Mouse (Mus musculus) intestine, embryonic 14.5 days (tissue): Measurements from ENCODE around the gene Elp6. TPM values are rescaled to one million over a fixed set of nuclear protein-coding genes. Genes with fewer than 3 reads are reported as not detected.

ENCODE experiments used
- ATAC-seq: fragments of 200-750 bp; cut with Nextera tagmentation; replicated peaks from 2 replicates; pipeline ENCODE4 v1.8.0; 2017; ENCODE audit warnings: low read depth, moderate number of reproducible peaks, moderate TSS enrichment, moderate library complexity; ENCODE audit not compliant: low FRiP score, low TSS enrichment
- DNase-seq: peaks from one replicate; pipeline ENCODE4 v3.0.0-alpha.2; 2018; ENCODE audit warnings: low spot score
- H3K27ac ChIP-seq: fragments of 300-500 bp; sonication (generic); 2 replicates; pipeline ENCODE4 v1.5.1; 2014; ENCODE audit warnings: low read depth, mild to moderate bottlenecking, control low read depth
- H3K27me3 ChIP-seq: fragments of 300-500 bp; sonication (generic); replicated peaks from 2 replicates; pipeline ENCODE4 v1.6.1; 2014; ENCODE audit warnings: low read length, control low read depth; ENCODE audit not compliant: control insufficient read depth, insufficient read depth
- H3K36me3 ChIP-seq: fragments of 300-500 bp; sonication (generic); 2 replicates; pipeline ENCODE4 v1.6.1; 2014; ENCODE audit warnings: low read length, control low read depth; ENCODE audit not compliant: control insufficient read depth, insufficient read depth
- H3K4me1 ChIP-seq: fragments of 300-500 bp; sonication (generic); replicated peaks from 2 replicates; pipeline ENCODE4 v1.6.1; 2014; ENCODE audit warnings: low read length, control low read depth, mixed read lengths; ENCODE audit not compliant: control insufficient read depth, insufficient read depth
- H3K4me2 ChIP-seq: fragments of 300-500 bp; sonication (generic); 2 replicates; pipeline ENCODE4 v1.6.1; 2014; ENCODE audit warnings: low read length
- H3K4me3 ChIP-seq: fragments of 300-500 bp; sonication (generic); 2 replicates; pipeline ENCODE4 v1.5.1; 2014; ENCODE audit warnings: low read depth, low read length, control low read depth, mixed read lengths
- H3K9ac ChIP-seq: fragments of 300-500 bp; sonication (generic); 2 replicates; pipeline ENCODE4 v1.6.1; 2014; ENCODE audit warnings: mild to moderate bottlenecking, low read length
- H3K9me3 ChIP-seq: fragments of 300-500 bp; sonication (generic); 2 replicates; pipeline ENCODE4 v1.6.1; 2016; ENCODE audit warnings: low read length, control low read depth; ENCODE audit not compliant: control insufficient read depth
- WGBS: fragments of 180-500 bp; shearing (Covaris S2); extraction: QIAGEN DNeasy Blood & Tissue Kit; methylation state at CpG from one replicate; pipeline ENCODE4 v1.1.7; 2014; 5-methylcytosine and 5-hydroxymethylcytosine counted together
- microRNA-seq: library from miRNA; unstranded; fragments of <30 nt; microRNA quantifications from one replicate; pipeline ENCODE4, GENCODE M21; 2016
- polyA plus RNA-seq: library from polyadenylated mRNA; unstranded; fragments of >200 nt; fragmentation: Nextera tagmentation; extraction: Ambion mirVana; gene quantifications from 2 replicates; pipeline ENCODE4 v1.2.1, GENCODE M21; 2014

Elp6 gene
- polyA plus RNA-seq, 1 experiment from 2014 or later: 26.8 TPM

GRCm38 (mm10) chr9:110351932-110352632 lies 47.1 kb downstream of the Elp6 start:
- H3K4me2 ChIP-seq: no peak overlapping the region
- no peak overlapping the region for H3K9ac ChIP-seq
- no peaks in the 10 kb centered on the region for H3K4me1 ChIP-seq
- no peak overlapping the region for H3K4me3 ChIP-seq
- DNase-seq (no peak), ATAC-seq (no peak)
- H3K27ac ChIP-seq: no peak overlapping the region
- H3K36me3 ChIP-seq: no peaks in the 10 kb centered on the region
- WGBS: 90% methylated on average over 8 of the region's 8 CpGs
- no peaks in the 10 kb centered on the region for H3K9me3 ChIP-seq
- H3K27me3 ChIP-seq: no peaks in the 10 kb centered on the region

GRCm38 (mm10) chr9:110358341-110358740 lies 53.4 kb downstream of the Elp6 start:
- Histone ChIP-seq H3K27ac (no peak overlapping the region), H3K4me1 (no peaks in the 10 kb centered on the region), H3K4me3 (no peak overlapping the region), H3K9ac (no peak overlapping the region), H3K4me2 (no peak overlapping the region), H3K9me3 (no peaks in the 10 kb centered on the region), H3K27me3 (no peaks in the 10 kb centered on the region), H3K36me3 (peaks cover 7% of the 10 kb centered on the region; the same call in 1 of the 2 replicates)
- WGBS: 65% methylated on average over 2 of the region's 2 CpGs
- DNase-seq (no peak), ATAC-seq (no peak)

- Histone ChIP-seq H3K9ac (no peak overlapping the region), H3K27me3 (no peaks in the 10 kb centered on the region), H3K9me3 (no peaks in the 10 kb centered on the region), H3K27ac (no peak overlapping the region), H3K4me2 (no peak overlapping the region), H3K4me3 (no peak overlapping the region), H3K36me3 (peaks cover 25% of the 10 kb centered on the region), H3K4me1 (no peaks in the 10 kb centered on the region)
- ATAC-seq: no peak
- 58% methylated on average over 12 of the region's 12 CpGs for WGBS
- no peak for DNase-seq
Measured at GRCm38 (mm10) chr9:110361299-110361698, 56.3 kb downstream of the Elp6 start.

- ATAC-seq: no peak
- 78% methylated on average over 10 of the region's 10 CpGs for WGBS
Measured at GRCm38 (mm10) chr9:110362337-110362736, 57.4 kb downstream of the Elp6 start.

GRCm38 (mm10) chr9:110366746-110367145 lies 61.8 kb downstream of the Elp6 start:
- Histone ChIP-seq H3K4me3 (no peak overlapping the region), H3K27ac (no peak overlapping the region), H3K4me1 (no peaks in the 10 kb centered on the region), H3K4me2 (no peak overlapping the region), H3K9me3 (no peaks in the 10 kb centered on the region), H3K27me3 (no peaks in the 10 kb centered on the region), H3K36me3 (peaks cover 25% of the 10 kb centered on the region), H3K9ac (no peak overlapping the region)
- 70% methylated on average over 5 of the region's 5 CpGs for WGBS
- ATAC-seq: no peak
- DNase-seq: no peak

More at GRCm38 (mm10) chr9:110362337-110362736, 57.4 kb downstream of the Elp6 start:
- H3K4me3 ChIP-seq: no peak overlapping the region
- no peak overlapping the region for H3K9ac ChIP-seq
- no peak overlapping the region for H3K4me2 ChIP-seq
- no peaks in the 10 kb centered on the region for H3K9me3 ChIP-seq
- no peaks in the 10 kb centered on the region for H3K27me3 ChIP-seq
- H3K4me1 ChIP-seq: no peaks in the 10 kb centered on the region
- H3K27ac ChIP-seq: no peak overlapping the region
- DNase-seq: no peak
- peaks cover 25% of the 10 kb centered on the region for H3K36me3 ChIP-seq

GRCm38 (mm10) chr9:110369860-110370259 lies 64.9 kb downstream of the Elp6 start:
- Histone ChIP-seq H3K4me2 (no peak overlapping the region), H3K9ac (no peak overlapping the region), H3K4me1 (no peaks in the 10 kb centered on the region), H3K4me3 (no peak overlapping the region), H3K36me3 (peaks cover 25% of the 10 kb centered on the region), H3K9me3 (no peaks in the 10 kb centered on the region), H3K27me3 (no peaks in the 10 kb centered on the region), H3K27ac (no peak overlapping the region)
- DNase-seq (no peak), ATAC-seq (no peak)
- 80% methylated on average over 3 of the region's 3 CpGs for WGBS

Small RNA genes lying within 50 kb of the gene (microRNA-seq; reads per million reads assigned to microRNA genes)
- 26.5 reads per million, percentile 48 among the genes with 10 or more reads in this experiment for gene Mir6236

Other genes with a start within 250 kb of the Elp6 start
- gene Smarcc1, start 187.5 kb upstream of the Elp6 start, polyA plus RNA-seq: 125 and 127 TPM in 2 replicates
- gene Dhx30, start 187.3 kb upstream of the Elp6 start, polyA plus RNA-seq: 123 and 134 TPM in 2 replicates
- 2.6 and 3.5 TPM in 2 replicates for gene Cspg5, start 61.4 kb upstream of the Elp6 start, polyA plus RNA-seq
- gene Scap, start 28.1 kb downstream of the Elp6 start, polyA plus RNA-seq: 28.0 and 28.7 TPM in 2 replicates
- 17.6 and 18.7 TPM in 2 replicates for gene Ptpn23, start 103.0 kb downstream of the Elp6 start, polyA plus RNA-seq
- 0.34 and 1.4 TPM in 2 replicates for gene Ngp, start 114.6 kb downstream of the Elp6 start, polyA plus RNA-seq
- 7.6 and 9.1 TPM in 2 replicates for gene Klhl18, start 171.5 kb downstream of the Elp6 start, polyA plus RNA-seq
- gene Kif9, start 171.8 kb downstream of the Elp6 start, polyA plus RNA-seq: 1.3 and 1.4 TPM in 2 replicates
- 49.7 and 55.2 TPM in 2 replicates for gene Setd2, start 227.4 kb downstream of the Elp6 start, polyA plus RNA-seq